Mouse (Mus musculus) kidney, embryonic 15.5 days (tissue): ENCODE measurements at regions not wholly inside any gene's neighbourhood (a gene's known extent, or its start where the extent isn't known, plus 50 kb on each side); places are given as distances from the start of the nearest gene placed in this dataset.

Experiments used
- ATAC-seq: fragments of 200-750 bp; cut with Nextera tagmentation; replicated peaks from 2 replicates; pipeline ENCODE4 v1.8.0; 2017; ENCODE audit warnings: moderate TSS enrichment; ENCODE audit not compliant: low FRiP score
- H3K27ac ChIP-seq: fragments of 300-500 bp; sonication (generic); 2 replicates; pipeline ENCODE4 v1.5.1; 2015; ENCODE audit warnings: mild to moderate bottlenecking, inconsistent platforms
- H3K27me3 ChIP-seq: fragments of 300-500 bp; sonication (generic); 2 replicates; pipeline ENCODE4 v1.6.1; 2015; ENCODE audit warnings: inconsistent platforms
- H3K36me3 ChIP-seq: fragments of 300-500 bp; sonication (generic); 2 replicates; pipeline ENCODE4 v1.6.1; 2015; ENCODE audit warnings: inconsistent platforms
- H3K4me1 ChIP-seq: fragments of 300-500 bp; sonication (generic); 2 replicates; pipeline ENCODE4 v1.6.1; 2015; ENCODE audit warnings: inconsistent platforms
- H3K4me2 ChIP-seq: fragments of 300-500 bp; sonication (generic); 2 replicates; pipeline ENCODE4 v1.6.1; 2015; ENCODE audit warnings: moderate library complexity, mild to moderate bottlenecking, inconsistent platforms
- H3K4me3 ChIP-seq: fragments of 300-500 bp; sonication (generic); replicated peaks from 2 replicates; pipeline ENCODE4 v1.5.1; 2015; ENCODE audit warnings: mild to moderate bottlenecking, inconsistent platforms
- H3K9ac ChIP-seq: fragments of 300-500 bp; sonication (generic); 2 replicates; pipeline ENCODE4 v1.6.1; 2015; ENCODE audit warnings: mild to moderate bottlenecking, inconsistent platforms
- H3K9me3 ChIP-seq: fragments of 300-500 bp; sonication (generic); replicated peaks from 2 replicates; pipeline ENCODE4 v1.6.1; 2016; ENCODE audit warnings: inconsistent platforms
- WGBS: fragments of 180-500 bp; shearing (Covaris S2); methylation state at CpG from one replicate; pipeline ENCODE4 v1.1.7; 2015; ENCODE audit warnings: mixed read lengths; 5-methylcytosine and 5-hydroxymethylcytosine counted together

- no peaks in the 10 kb centered on the region for H3K27me3 ChIP-seq
- H3K36me3 ChIP-seq: no peaks in the 10 kb centered on the region
- peak overlapping the region; percentile 95 for H3K4me2 ChIP-seq
- H3K27ac ChIP-seq: no peak overlapping the region
- H3K9me3 ChIP-seq: no peaks in the 10 kb centered on the region
- H3K4me1 ChIP-seq: peaks cover 12% of the 10 kb centered on the region
- ATAC-seq: peak; percentile 54
- H3K4me3 ChIP-seq: peak overlapping the region; percentile 53
- WGBS: under 1% methylated on average over 40 of the region's 40 CpGs
- H3K9ac ChIP-seq: peak overlapping the region; percentile 25
Observed at GRCm38 (mm10) chr1:177322745-177323299, 64.8 kb upstream of the Akt3 start.

GRCm38 (mm10) chr1:177322307-177322685 lies 64.3 kb upstream of the Akt3 start:
- 9% methylated on average over 6 of the region's 6 CpGs for WGBS
- Histone ChIP-seq H3K27ac (no peak overlapping the region), H3K4me2 (peak overlapping the region; percentile 95), H3K4me1 (peaks cover 12% of the 10 kb centered on the region), H3K27me3 (no peaks in the 10 kb centered on the region), H3K4me3 (peak overlapping the region; percentile 53), H3K9me3 (no peaks in the 10 kb centered on the region), H3K36me3 (no peaks in the 10 kb centered on the region), H3K9ac (peak overlapping the region; percentile 25)
- ATAC-seq: peak; percentile 71

GRCm38 (mm10) chr1:177321655-177322306 lies 63.8 kb upstream of the Akt3 start:
- H3K36me3 ChIP-seq: no peaks in the 10 kb centered on the region
- no peak overlapping the region for H3K4me3 ChIP-seq
- H3K4me2 ChIP-seq: peak overlapping the region; percentile 95
- peak; percentile 68 for ATAC-seq
- no peak overlapping the region for H3K27ac ChIP-seq
- H3K27me3 ChIP-seq: no peaks in the 10 kb centered on the region
- H3K9me3 ChIP-seq: no peaks in the 10 kb centered on the region
- H3K9ac ChIP-seq: no peak overlapping the region
- peaks cover 12% of the 10 kb centered on the region for H3K4me1 ChIP-seq
- 35% methylated on average over 5 of the region's 5 CpGs for WGBS

- WGBS: 20% methylated on average over 5 of the region's 5 CpGs
- no peak; the same call in 1 of the 2 replicates for ATAC-seq
- no peak overlapping the region for H3K4me2 ChIP-seq
- H3K27ac ChIP-seq: no peak overlapping the region
- no peak overlapping the region for H3K4me3 ChIP-seq
- no peaks in the 10 kb centered on the region for H3K4me1 ChIP-seq
- H3K9me3 ChIP-seq: no peaks in the 10 kb centered on the region
- H3K9ac ChIP-seq: no peak overlapping the region
- H3K36me3 ChIP-seq: no peaks in the 10 kb centered on the region
- no peaks in the 10 kb centered on the region for H3K27me3 ChIP-seq
Observed at GRCm38 (mm10) chr1:177308213-177308872, 50.3 kb upstream of the Akt3 start.
